Mouse (Mus musculus) midbrain, embryonic 14.5 days (tissue): Measurements from ENCODE around the gene 4931409K22Rik. TPM values are rescaled to one million over a fixed set of nuclear protein-coding genes. Genes with fewer than 3 reads are reported as not detected.

ENCODE experiments used
- ATAC-seq: fragments of 200-750 bp; cut with Nextera tagmentation; 2 replicates; pipeline ENCODE4 v1.8.0; 2017; ENCODE audit warnings: moderate number of reproducible peaks, moderate library complexity; ENCODE audit not compliant: low FRiP score, low TSS enrichment
- DNase-seq: peaks from one replicate; pipeline ENCODE4 v3.0.0-alpha.2; 2015
- H3K27ac ChIP-seq: fragments of 300-500 bp; sonication (generic); replicated peaks from 2 replicates; pipeline ENCODE4 v1.5.1; 2014; ENCODE audit warnings: mild to moderate bottlenecking, low read depth, low read length, moderate library complexity
- H3K27me3 ChIP-seq: fragments of 300-500 bp; sonication (generic); 2 replicates; pipeline ENCODE4 v1.6.1; 2014; ENCODE audit warnings: low read length, control low read depth, mixed read lengths; ENCODE audit not compliant: control insufficient read depth, insufficient read depth
- H3K36me3 ChIP-seq: fragments of 300-500 bp; sonication (generic); 2 replicates; pipeline ENCODE4 v1.6.1; 2014; ENCODE audit warnings: low read length, control low read depth; ENCODE audit not compliant: control insufficient read depth, insufficient read depth
- H3K4me1 ChIP-seq: fragments of 300-500 bp; sonication (generic); 2 replicates; pipeline ENCODE4 v1.6.1; 2014; ENCODE audit warnings: mild to moderate bottlenecking, antibody characterized with exemption, low read length, control low read depth; ENCODE audit not compliant: control insufficient read depth, insufficient read depth
- H3K4me2 ChIP-seq: fragments of 300-500 bp; sonication (generic); 2 replicates; pipeline ENCODE4 v1.6.1; 2014; ENCODE audit warnings: mild to moderate bottlenecking, low read length, moderate library complexity
- H3K4me3 ChIP-seq: fragments of 300-500 bp; sonication (generic); replicated peaks from 2 replicates; pipeline ENCODE4 v1.5.1; 2014; ENCODE audit warnings: low read depth, low read length
- H3K9ac ChIP-seq: fragments of 300-500 bp; sonication (generic); replicated peaks from 2 replicates; pipeline ENCODE4 v1.6.1; 2014; ENCODE audit warnings: mild to moderate bottlenecking, low read length, moderate library complexity
- H3K9me3 ChIP-seq: fragments of 300-500 bp; sonication (generic); 2 replicates; pipeline ENCODE4 v1.6.1; 2016; ENCODE audit warnings: low read length, control low read depth, mixed read lengths; ENCODE audit not compliant: control insufficient read depth
- WGBS: fragments of 180-500 bp; shearing (Covaris S2); extraction: QIAGEN DNeasy Blood & Tissue Kit; methylation state at CpG from one replicate; pipeline ENCODE4 v1.1.7; 2014; 5-methylcytosine and 5-hydroxymethylcytosine counted together
- polyA plus RNA-seq: library from polyadenylated mRNA; unstranded; fragments of >200 nt; fragmentation: Nextera tagmentation; extraction: Ambion mirVana; gene quantifications from 2 replicates; pipeline ENCODE4 v1.2.1, GENCODE M21; 2014

The 4931409K22Rik gene
- polyA plus RNA-seq, 1 experiment from 2014 or later = not detected

- Histone ChIP-seq H3K9ac (peak within 1 kb of the TSS; percentile 45), H3K4me1 (peaks cover 11% of the 10 kb centered on the region; the same call in 1 of the 2 replicates), H3K4me2 (peak within 1 kb of the TSS; percentile 90), H3K36me3 (no peaks in the 10 kb centered on the region), H3K27me3 (peaks cover 71% of the 10 kb centered on the region), H3K4me3 (peak within 1 kb of the TSS; percentile 42), H3K27ac (no peak within 1 kb of the TSS), H3K9me3 (no peaks in the 10 kb centered on the region)
- WGBS = 1% methylated on average over 49 of the region's 49 CpGs
- no peak for ATAC-seq
- DNase-seq = peak; percentile 51
Measured at GRCm38 (mm10) chr5:24526889-24527230, 29.7 kb downstream of the 4931409K22Rik start, which contains the start of gene Gbx1. Gbx1 (minus strand) TSS chr5:24527202.

- Histone ChIP-seq H3K4me1 (peaks cover 11% of the 10 kb centered on the region; the same call in 1 of the 2 replicates), H3K4me2 (peak overlapping the region; percentile 90), H3K9me3 (no peaks in the 10 kb centered on the region), H3K27me3 (peaks cover 72% of the 10 kb centered on the region), H3K27ac (no peak overlapping the region), H3K36me3 (no peaks in the 10 kb centered on the region), H3K9ac (peak overlapping the region; percentile 45), H3K4me3 (peak overlapping the region; percentile 42)
- DNase-seq (peak; percentile 53), ATAC-seq (no peak)
- WGBS = under 1% methylated on average over 83 of the region's 109 CpGs
Measured at GRCm38 (mm10) chr5:24526190-24526888, 30.3 kb downstream of the 4931409K22Rik start.

- DNase-seq (no peak), ATAC-seq (no peak)
- H3K4me2 ChIP-seq = peak overlapping the region; percentile 90
- peaks cover 72% of the 10 kb centered on the region for H3K27me3 ChIP-seq
- peak overlapping the region; percentile 42 for H3K4me3 ChIP-seq
- H3K4me1 ChIP-seq = peaks cover 11% of the 10 kb centered on the region; the same call in 1 of the 2 replicates
- WGBS = 4% methylated on average over 34 of the region's 34 CpGs
- H3K27ac ChIP-seq = no peak overlapping the region
- H3K9me3 ChIP-seq = no peaks in the 10 kb centered on the region
- H3K36me3 ChIP-seq = no peaks in the 10 kb centered on the region
- peak overlapping the region; percentile 45; the same call in 1 of the 2 replicates for H3K9ac ChIP-seq
Measured at GRCm38 (mm10) chr5:24525360-24526189, 31.0 kb downstream of the 4931409K22Rik start.

GRCm38 (mm10) chr5:24524522-24524921 lies 32.1 kb downstream of the 4931409K22Rik start:
- Histone ChIP-seq H3K4me2 (no peak overlapping the region), H3K9ac (no peak overlapping the region), H3K4me1 (peaks cover 11% of the 10 kb centered on the region; the same call in 1 of the 2 replicates), H3K27me3 (peaks cover 72% of the 10 kb centered on the region), H3K36me3 (no peaks in the 10 kb centered on the region), H3K9me3 (no peaks in the 10 kb centered on the region), H3K4me3 (no peak overlapping the region), H3K27ac (no peak overlapping the region)
- ATAC-seq (no peak), DNase-seq (no peak)
- WGBS = 20% methylated on average over 4 of the region's 4 CpGs

GRCm38 (mm10) chr5:24523806-24524205 lies 32.8 kb downstream of the 4931409K22Rik start:
- Histone ChIP-seq H3K4me3 (no peak overlapping the region), H3K9ac (no peak overlapping the region), H3K9me3 (no peaks in the 10 kb centered on the region), H3K36me3 (no peaks in the 10 kb centered on the region), H3K27me3 (peaks cover 64% of the 10 kb centered on the region), H3K4me2 (no peak overlapping the region), H3K27ac (no peak overlapping the region), H3K4me1 (peaks cover 11% of the 10 kb centered on the region; the same call in 1 of the 2 replicates)
- 40% methylated on average over 8 of the region's 8 CpGs for WGBS
- ATAC-seq (no peak), DNase-seq (no peak)

GRCm38 (mm10) chr5:24521366-24521765 lies 35.2 kb downstream of the 4931409K22Rik start:
- 73% methylated on average over 8 of the region's 8 CpGs for WGBS
- DNase-seq = no peak
- Histone ChIP-seq H3K4me1 (peaks cover 5% of the 10 kb centered on the region; the same call in 1 of the 2 replicates), H3K9ac (no peak overlapping the region), H3K27ac (no peak overlapping the region), H3K4me3 (no peak overlapping the region), H3K4me2 (no peak overlapping the region), H3K27me3 (peaks cover 44% of the 10 kb centered on the region), H3K36me3 (no peaks in the 10 kb centered on the region), H3K9me3 (no peaks in the 10 kb centered on the region)
- no peak for ATAC-seq

- DNase-seq = no peak
- 62% methylated on average over 8 of the region's 8 CpGs for WGBS
- Histone ChIP-seq H3K36me3 (no peaks in the 10 kb centered on the region), H3K4me1 (no peaks in the 10 kb centered on the region), H3K4me2 (no peak overlapping the region), H3K9ac (no peak overlapping the region), H3K9me3 (no peaks in the 10 kb centered on the region), H3K27ac (no peak overlapping the region), H3K4me3 (no peak overlapping the region), H3K27me3 (no peaks in the 10 kb centered on the region)
- ATAC-seq = no peak
Measured at GRCm38 (mm10) chr5:24512271-24512670, 44.3 kb downstream of the 4931409K22Rik start.

DNA sequence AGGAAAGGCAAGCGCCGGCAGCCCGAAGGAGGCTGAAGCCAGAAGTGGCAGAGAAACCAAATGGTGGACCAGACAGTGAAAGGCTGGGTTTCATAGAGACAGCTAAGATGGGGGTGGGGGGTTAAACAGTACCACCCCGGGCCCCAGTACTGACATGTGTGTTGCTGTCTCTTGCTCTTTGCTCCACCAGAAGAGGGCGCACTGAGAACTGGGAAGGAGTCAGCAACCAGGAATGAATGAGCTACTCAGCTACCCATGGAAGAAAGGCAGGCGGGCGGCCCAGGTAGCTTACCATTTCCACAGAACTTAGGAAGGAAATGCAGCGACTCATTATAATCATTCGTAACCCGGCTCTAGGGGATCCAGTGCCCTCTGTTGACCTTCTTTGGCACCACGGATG lies 46.0 kb downstream of the 4931409K22Rik start:
- 49% methylated on average over 11 of the region's 11 CpGs for WGBS
- Histone ChIP-seq H3K27ac (no peak overlapping the region), H3K4me2 (no peak overlapping the region), H3K4me1 (no peaks in the 10 kb centered on the region), H3K9ac (no peak overlapping the region), H3K27me3 (no peaks in the 10 kb centered on the region), H3K4me3 (no peak overlapping the region), H3K9me3 (no peaks in the 10 kb centered on the region), H3K36me3 (no peaks in the 10 kb centered on the region)
- ATAC-seq = no peak
- DNase-seq = no peak
